Mouse (Mus musculus) intestine, embryonic 16.5 days (tissue): ENCODE measurements at regions not wholly inside any gene's neighbourhood (a gene's known extent, or its start where the extent isn't known, plus 50 kb on each side); places are given as distances from the start of the nearest gene placed in this dataset.

ENCODE experiments used
- ATAC-seq: fragments of 200-750 bp; cut with Nextera tagmentation; 2 replicates; pipeline ENCODE4 v1.8.0; 2017; ENCODE audit warnings: moderate TSS enrichment, moderate library complexity
- H3K27ac ChIP-seq: fragments of 300-500 bp; sonication (generic); 2 replicates; pipeline ENCODE4 v1.5.1; 2014; ENCODE audit warnings: mild to moderate bottlenecking, low read length
- H3K27me3 ChIP-seq: fragments of 300-500 bp; sonication (generic); replicated peaks from 2 replicates; pipeline ENCODE4 v1.6.1; 2014; ENCODE audit warnings: low read length, control low read depth, mixed read lengths; ENCODE audit not compliant: control insufficient read depth, insufficient read depth
- H3K36me3 ChIP-seq: fragments of 300-500 bp; sonication (generic); 2 replicates; pipeline ENCODE4 v1.6.1; 2014; ENCODE audit warnings: low read length, control low read depth; ENCODE audit not compliant: control insufficient read depth, insufficient read depth
- H3K4me1 ChIP-seq: fragments of 300-500 bp; sonication (generic); 2 replicates; pipeline ENCODE4 v1.6.1; 2014; ENCODE audit warnings: low read length, control low read depth, mixed read lengths; ENCODE audit not compliant: control insufficient read depth, insufficient read depth
- H3K4me2 ChIP-seq: fragments of 300-500 bp; sonication (generic); 2 replicates; pipeline ENCODE4 v1.6.1; 2014; ENCODE audit warnings: low read depth, low read length, control low read depth
- H3K4me3 ChIP-seq: fragments of 300-500 bp; sonication (generic); 2 replicates; pipeline ENCODE4 v1.5.1; 2014; ENCODE audit warnings: mild to moderate bottlenecking, low read length
- H3K9ac ChIP-seq: fragments of 300-500 bp; sonication (generic); 2 replicates; pipeline ENCODE4 v1.6.1; 2014; ENCODE audit warnings: low read depth, low read length
- H3K9me3 ChIP-seq: fragments of 300-500 bp; sonication (generic); 2 replicates; pipeline ENCODE4 v1.6.1; 2016; ENCODE audit warnings: low read length, control low read depth; ENCODE audit not compliant: control insufficient read depth
- WGBS: fragments of 180-500 bp; shearing (Covaris S2); extraction: QIAGEN DNeasy Blood & Tissue Kit; methylation state at CpG from one replicate; pipeline ENCODE4 v1.1.7; 2014; 5-methylcytosine and 5-hydroxymethylcytosine counted together

DNA sequence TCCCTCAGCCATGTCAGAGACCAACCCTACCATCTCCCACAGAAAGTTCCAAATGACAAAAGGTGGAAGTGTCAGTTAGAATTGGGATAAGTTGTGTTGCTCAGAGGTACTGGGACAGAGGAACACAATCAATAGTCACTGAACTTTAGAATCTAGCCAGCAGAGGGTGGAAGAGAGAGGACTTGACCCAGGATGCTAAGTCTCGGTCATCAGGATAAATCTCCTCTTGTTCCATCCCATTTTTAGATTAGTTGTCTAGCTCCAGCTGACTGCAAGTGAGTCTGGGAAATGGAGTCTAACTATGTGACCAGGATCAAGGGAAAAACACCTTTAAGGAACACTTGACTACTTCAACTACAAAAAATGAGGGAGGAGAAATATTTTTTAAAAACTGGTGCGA is 91.5 kb downstream of the Fam84b start:
- H3K4me3 ChIP-seq: no peak overlapping the region
- H3K9me3 ChIP-seq: no peaks in the 10 kb centered on the region
- no peaks in the 10 kb centered on the region for H3K4me1 ChIP-seq
- no peaks in the 10 kb centered on the region for H3K36me3 ChIP-seq
- no peak overlapping the region for H3K9ac ChIP-seq
- H3K4me2 ChIP-seq: no peak overlapping the region
- H3K27ac ChIP-seq: no peak overlapping the region
- ATAC-seq: no peak
- no peaks in the 10 kb centered on the region for H3K27me3 ChIP-seq
- WGBS: 72% methylated on average over 2 of the region's 2 CpGs

DNA sequence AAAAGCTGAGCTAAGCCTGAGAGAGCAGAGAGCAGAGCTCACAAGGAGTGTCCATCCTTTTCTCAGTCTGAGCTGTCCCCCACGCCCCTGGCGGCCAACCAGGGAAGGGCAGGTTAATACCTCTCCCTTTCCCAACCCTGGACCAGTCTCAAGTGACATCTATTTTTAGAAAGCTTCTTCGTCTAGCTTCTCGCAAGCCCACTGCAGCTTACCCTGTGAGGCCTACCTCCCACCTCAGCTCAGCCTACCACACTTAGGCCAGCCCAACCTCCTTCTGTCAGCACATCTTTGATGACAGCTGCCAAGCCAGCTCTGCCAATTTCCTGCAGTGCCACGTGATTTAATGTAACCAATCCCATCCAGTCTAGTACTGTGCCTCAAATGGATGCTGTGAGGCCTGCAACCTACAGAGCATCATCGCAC is 93.6 kb downstream of the Fam84b start:
- 35% methylated on average over 6 of the region's 6 CpGs for WGBS
- H3K4me1 ChIP-seq: no peaks in the 10 kb centered on the region
- no peak overlapping the region for H3K9ac ChIP-seq
- H3K36me3 ChIP-seq: no peaks in the 10 kb centered on the region
- no peak overlapping the region for H3K4me3 ChIP-seq
- no peak; the same call in 1 of the 2 replicates for ATAC-seq
- no peaks in the 10 kb centered on the region for H3K27me3 ChIP-seq
- H3K4me2 ChIP-seq: no peak overlapping the region
- no peaks in the 10 kb centered on the region for H3K9me3 ChIP-seq
- H3K27ac ChIP-seq: no peak overlapping the region

DNA sequence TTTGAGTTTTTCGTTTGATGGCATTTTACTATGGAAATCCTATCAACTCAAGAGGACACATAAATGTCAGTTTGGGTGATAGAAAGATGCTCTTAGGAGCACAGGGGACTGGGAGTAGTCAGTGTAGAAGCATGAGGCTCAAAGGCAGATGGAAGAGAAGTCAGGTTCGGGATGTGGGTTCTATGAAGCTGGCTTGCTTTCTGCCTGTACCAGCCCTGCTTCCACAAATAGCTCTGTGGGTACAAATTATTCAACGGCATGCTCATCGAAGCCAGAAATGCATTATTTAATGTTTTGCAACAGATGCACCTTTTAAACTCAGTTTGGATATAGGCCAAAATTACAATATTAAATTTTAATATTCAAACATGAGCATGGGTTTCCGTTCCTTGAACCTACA is 99.3 kb downstream of the Fam84b start:
- H3K4me1 ChIP-seq: no peaks in the 10 kb centered on the region
- no peak for ATAC-seq
- no peak overlapping the region for H3K9ac ChIP-seq
- no peaks in the 10 kb centered on the region for H3K27me3 ChIP-seq
- WGBS: 88% methylated on average over 5 of the region's 5 CpGs
- no peak overlapping the region for H3K4me2 ChIP-seq
- H3K4me3 ChIP-seq: no peak overlapping the region
- no peaks in the 10 kb centered on the region for H3K36me3 ChIP-seq
- H3K9me3 ChIP-seq: no peaks in the 10 kb centered on the region
- no peak overlapping the region for H3K27ac ChIP-seq

DNA sequence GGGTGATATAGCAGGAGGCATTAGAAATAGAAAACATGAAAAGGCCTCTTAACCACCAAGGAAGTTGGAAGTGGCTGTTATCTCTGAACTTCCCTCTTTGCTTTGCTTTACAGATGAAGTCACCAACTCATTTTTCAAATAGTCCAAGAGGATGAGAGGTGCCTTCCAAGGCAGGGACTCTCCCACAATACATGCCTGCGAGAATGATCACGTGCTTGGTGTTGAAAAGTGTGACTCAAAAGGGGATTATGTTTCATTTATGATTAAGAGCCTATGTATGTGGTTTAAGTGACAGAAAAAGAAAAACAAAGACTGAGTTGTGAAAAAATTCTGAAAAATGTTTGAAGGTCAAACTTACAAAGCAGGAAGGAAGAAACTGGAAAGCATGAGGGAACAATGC is 114.0 kb downstream of the Fam84b start:
- Histone ChIP-seq H3K36me3 (no peaks in the 10 kb centered on the region), H3K4me3 (no peak overlapping the region), H3K9me3 (no peaks in the 10 kb centered on the region), H3K4me2 (no peak overlapping the region), H3K9ac (no peak overlapping the region), H3K4me1 (no peaks in the 10 kb centered on the region), H3K27me3 (no peaks in the 10 kb centered on the region), H3K27ac (no peak overlapping the region)
- no peak for ATAC-seq
- 73% methylated on average over 2 of the region's 2 CpGs for WGBS

DNA sequence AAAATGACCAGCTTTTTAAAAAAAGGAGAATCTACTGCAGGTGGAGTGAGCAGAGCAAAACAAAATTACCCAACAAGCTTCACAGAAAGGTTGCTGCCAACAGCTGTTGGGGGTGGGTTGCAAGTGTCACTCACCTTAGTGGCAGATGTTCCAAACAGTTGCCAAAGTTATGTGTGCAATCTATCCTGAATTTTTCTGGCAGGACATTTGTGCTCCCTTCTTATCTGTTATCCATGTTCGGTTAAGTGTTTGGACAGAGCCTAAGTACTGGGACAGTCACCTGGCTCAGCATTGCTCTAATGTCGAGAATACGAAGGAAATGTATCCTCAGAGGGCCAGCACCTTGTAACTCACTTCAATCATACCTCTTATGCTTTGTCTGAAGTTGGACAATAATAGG is 115.3 kb downstream of the Fam84b start:
- 69% methylated on average over 3 of the region's 3 CpGs for WGBS
- no peak for ATAC-seq
- H3K36me3 ChIP-seq: no peaks in the 10 kb centered on the region

DNA sequence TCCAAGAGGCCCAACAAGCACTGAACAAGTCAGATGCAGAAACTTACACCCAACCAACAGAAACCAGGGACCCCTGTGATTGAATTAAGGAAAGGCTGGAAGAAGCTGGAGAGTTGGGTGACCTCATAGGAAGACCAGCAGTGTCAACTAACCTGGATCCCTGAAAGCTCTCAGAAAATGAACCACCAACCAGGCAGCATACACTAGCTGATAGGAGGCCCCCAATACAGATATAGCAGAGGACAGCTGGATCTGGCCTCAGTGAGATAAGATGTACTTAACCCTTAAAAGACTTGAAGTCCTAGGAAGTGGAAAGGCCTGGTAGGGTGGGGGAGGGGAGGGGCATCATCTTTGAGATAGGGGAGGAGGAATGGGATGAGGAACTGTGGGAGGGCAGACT is 121.2 kb downstream of the Fam84b start:
- H3K27ac ChIP-seq: no peak overlapping the region
- no peak for ATAC-seq
- H3K9me3 ChIP-seq: no peaks in the 10 kb centered on the region
- no peaks in the 10 kb centered on the region for H3K4me1 ChIP-seq
- H3K36me3 ChIP-seq: no peaks in the 10 kb centered on the region
- no peak overlapping the region for H3K4me3 ChIP-seq
- no peaks in the 10 kb centered on the region for H3K27me3 ChIP-seq
- H3K4me2 ChIP-seq: no peak overlapping the region
- no peak overlapping the region for H3K9ac ChIP-seq

More for the DNA sequence above, 115.3 kb downstream of the Fam84b start:
- Histone ChIP-seq H3K27ac (no peak overlapping the region), H3K27me3 (no peaks in the 10 kb centered on the region), H3K4me3 (no peak overlapping the region), H3K9ac (no peak overlapping the region), H3K4me1 (no peaks in the 10 kb centered on the region), H3K4me2 (no peak overlapping the region), H3K9me3 (no peaks in the 10 kb centered on the region)

DNA sequence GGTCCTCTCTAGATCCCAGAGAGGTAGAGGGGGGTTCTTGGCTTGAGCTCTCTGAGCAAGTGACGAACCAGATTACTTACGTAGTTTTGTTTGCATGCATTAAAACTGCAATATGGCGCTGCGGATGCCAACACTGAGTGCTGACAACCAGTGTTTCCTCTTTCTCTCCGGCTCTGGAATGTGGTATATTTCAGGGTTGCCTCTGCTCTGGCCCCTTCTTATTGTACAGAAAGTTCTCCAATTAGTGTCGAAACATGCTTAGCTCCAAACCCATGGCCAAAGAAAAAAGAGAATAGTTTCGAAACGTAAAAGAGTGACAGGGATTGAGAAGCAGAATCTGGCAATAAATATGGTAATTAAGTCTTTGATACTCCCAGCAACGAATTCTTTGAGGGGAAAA is 124.8 kb downstream of the Fam84b start:
- Histone ChIP-seq H3K27ac (no peak overlapping the region), H3K9me3 (no peaks in the 10 kb centered on the region), H3K4me1 (no peaks in the 10 kb centered on the region), H3K36me3 (no peaks in the 10 kb centered on the region), H3K27me3 (no peaks in the 10 kb centered on the region), H3K9ac (no peak overlapping the region), H3K4me2 (no peak overlapping the region), H3K4me3 (no peak overlapping the region)
- WGBS: 78% methylated on average over 9 of the region's 9 CpGs
- no peak for ATAC-seq

DNA sequence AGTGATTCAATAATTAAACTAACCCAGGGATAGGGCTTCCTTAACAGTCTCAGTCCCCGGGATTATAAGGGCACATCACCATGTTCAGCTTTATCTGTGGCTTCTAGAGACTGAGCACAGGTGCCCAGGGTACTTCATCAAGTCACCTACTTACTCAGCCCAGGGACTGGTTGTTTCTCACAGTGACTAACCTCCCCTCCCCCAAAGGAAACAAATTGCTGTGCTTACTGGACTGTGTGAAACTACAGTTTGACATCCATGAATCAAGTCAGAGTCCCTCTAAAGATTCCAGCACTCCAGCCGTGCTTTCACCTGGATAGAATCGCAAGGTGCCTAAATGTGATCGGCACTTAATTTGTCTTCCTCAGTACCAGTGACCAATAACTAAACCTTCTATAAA is 125.2 kb downstream of the Fam84b start:
- H3K4me3 ChIP-seq: no peak overlapping the region
- H3K4me1 ChIP-seq: no peaks in the 10 kb centered on the region
- H3K36me3 ChIP-seq: no peaks in the 10 kb centered on the region
- H3K9ac ChIP-seq: no peak overlapping the region
- ATAC-seq: no peak
- WGBS: 69% methylated on average over 4 of the region's 4 CpGs
- H3K4me2 ChIP-seq: no peak overlapping the region
- H3K27me3 ChIP-seq: no peaks in the 10 kb centered on the region
- no peak overlapping the region for H3K27ac ChIP-seq
- no peaks in the 10 kb centered on the region for H3K9me3 ChIP-seq

DNA sequence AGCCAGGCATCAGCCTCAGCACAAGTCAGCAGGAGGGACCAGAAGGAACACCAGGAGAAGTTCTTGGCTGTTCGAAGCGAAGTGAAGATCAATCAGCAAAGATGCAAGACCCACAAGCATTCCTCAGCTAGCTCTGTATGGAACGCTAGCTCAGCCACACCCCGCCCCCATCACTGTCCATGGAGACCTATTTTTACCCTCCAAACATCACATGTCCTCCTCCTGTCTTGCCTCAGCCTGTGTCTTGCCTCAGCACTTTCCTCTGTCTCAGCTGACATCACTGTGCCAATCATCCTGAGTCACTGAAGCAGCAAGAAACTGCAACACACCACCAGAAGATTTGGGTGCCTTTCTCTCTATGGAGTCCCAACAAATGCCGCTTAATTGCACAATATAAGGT is 134.2 kb downstream of the Fam84b start:
- H3K4me3 ChIP-seq: no peak overlapping the region
- no peak overlapping the region for H3K27ac ChIP-seq
- ATAC-seq: no peak
- no peak overlapping the region for H3K9ac ChIP-seq
- H3K4me1 ChIP-seq: no peaks in the 10 kb centered on the region
- H3K4me2 ChIP-seq: no peak overlapping the region
- H3K36me3 ChIP-seq: no peaks in the 10 kb centered on the region
- no peaks in the 10 kb centered on the region for H3K27me3 ChIP-seq
- 80% methylated on average over 5 of the region's 5 CpGs for WGBS
- H3K9me3 ChIP-seq: no peaks in the 10 kb centered on the region

DNA sequence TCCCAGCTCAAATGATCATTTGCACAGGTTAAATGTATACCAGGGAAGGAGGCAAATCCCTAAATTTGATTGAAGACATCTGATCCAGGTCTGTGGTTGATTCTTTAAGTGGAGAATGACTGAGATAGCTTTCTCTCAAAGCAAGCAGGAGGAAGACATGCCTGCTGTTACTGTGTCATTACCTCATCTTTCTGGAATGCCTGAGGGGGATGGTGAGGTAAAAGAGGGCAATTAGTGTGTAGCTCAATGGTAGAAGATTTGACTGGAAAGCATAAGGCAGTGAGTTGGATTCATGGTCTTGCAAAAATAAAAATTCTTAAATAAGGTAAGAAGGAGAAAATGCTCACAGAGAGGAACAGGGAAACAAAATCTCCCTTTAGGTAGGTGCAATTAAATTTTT is 144.9 kb downstream of the Fam84b start:
- no peak overlapping the region for H3K4me3 ChIP-seq
- no peaks in the 10 kb centered on the region for H3K36me3 ChIP-seq
- H3K9ac ChIP-seq: no peak overlapping the region
- H3K9me3 ChIP-seq: no peaks in the 10 kb centered on the region
- H3K4me2 ChIP-seq: no peak overlapping the region
- H3K27me3 ChIP-seq: no peaks in the 10 kb centered on the region
- H3K27ac ChIP-seq: no peak overlapping the region
- no peaks in the 10 kb centered on the region for H3K4me1 ChIP-seq
- ATAC-seq: no peak
